Mouse (Mus musculus): ENCODE results near the gene Prelp.

DNA sequence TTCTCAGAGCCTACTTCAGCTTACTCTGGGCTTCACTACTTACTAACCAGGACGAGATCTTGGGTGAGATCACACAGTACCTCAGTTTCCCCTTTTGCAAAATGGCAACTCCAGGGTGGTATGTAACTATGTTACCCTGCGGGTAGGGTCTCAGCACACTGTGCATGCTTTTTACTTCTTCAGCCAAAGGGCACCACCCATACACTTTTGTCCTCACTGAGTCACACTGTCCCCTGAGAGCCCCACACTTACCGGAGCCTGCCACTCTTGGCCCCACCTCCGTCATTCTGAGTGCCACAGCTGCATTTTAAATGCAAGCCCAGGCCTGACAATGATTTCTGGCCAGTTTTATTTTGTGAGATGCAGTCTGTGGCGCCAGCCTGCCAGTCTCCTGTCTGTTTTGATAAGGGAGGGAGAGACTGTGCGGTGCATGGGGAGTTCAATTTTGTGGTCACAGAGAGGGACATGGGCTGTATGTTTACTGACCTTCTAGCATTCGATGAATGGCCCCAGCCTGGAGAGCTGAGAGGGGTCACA, 46.3 kb upstream of the Prelp start:
- no peak for TF ChIP-seq CTCF (IDR thresholded peaks at IDR 0.05; ENCODE audit: borderline replicate concordance, control insufficient read depth, extremely low read depth, insufficient read depth, low read length, poor library complexity)
- TF ChIP-seq POLR2A (IDR thresholded peaks at IDR 0.05; ENCODE audit: control insufficient read depth, extremely low read depth, insufficient read depth, low read length, poor library complexity) = no peak
